Mouse (Mus musculus): ENCODE data around the gene Plxna4.

- TF ChIP-seq CTCF (IDR thresholded peaks at IDR 0.05; ENCODE audit: low read depth, low read length) (no peak), POLR2A (IDR thresholded peaks at IDR 0.05; ENCODE audit: borderline replicate concordance, low read depth, low read length) (no peak)
These were observed 377.9 kb downstream of the Plxna4 start for GRCm38 (mm10) chr6:32210139-32210538.
